Mouse (Mus musculus): ENCODE data around the gene Polr2e. TPM values are rescaled to one million over a fixed set of nuclear protein-coding genes. Genes with fewer than 3 reads are reported as not detected.

The Polr2e gene
- polyA plus RNA-seq, 1 experiment from 2014 or later, result 261 TPM

DNA sequence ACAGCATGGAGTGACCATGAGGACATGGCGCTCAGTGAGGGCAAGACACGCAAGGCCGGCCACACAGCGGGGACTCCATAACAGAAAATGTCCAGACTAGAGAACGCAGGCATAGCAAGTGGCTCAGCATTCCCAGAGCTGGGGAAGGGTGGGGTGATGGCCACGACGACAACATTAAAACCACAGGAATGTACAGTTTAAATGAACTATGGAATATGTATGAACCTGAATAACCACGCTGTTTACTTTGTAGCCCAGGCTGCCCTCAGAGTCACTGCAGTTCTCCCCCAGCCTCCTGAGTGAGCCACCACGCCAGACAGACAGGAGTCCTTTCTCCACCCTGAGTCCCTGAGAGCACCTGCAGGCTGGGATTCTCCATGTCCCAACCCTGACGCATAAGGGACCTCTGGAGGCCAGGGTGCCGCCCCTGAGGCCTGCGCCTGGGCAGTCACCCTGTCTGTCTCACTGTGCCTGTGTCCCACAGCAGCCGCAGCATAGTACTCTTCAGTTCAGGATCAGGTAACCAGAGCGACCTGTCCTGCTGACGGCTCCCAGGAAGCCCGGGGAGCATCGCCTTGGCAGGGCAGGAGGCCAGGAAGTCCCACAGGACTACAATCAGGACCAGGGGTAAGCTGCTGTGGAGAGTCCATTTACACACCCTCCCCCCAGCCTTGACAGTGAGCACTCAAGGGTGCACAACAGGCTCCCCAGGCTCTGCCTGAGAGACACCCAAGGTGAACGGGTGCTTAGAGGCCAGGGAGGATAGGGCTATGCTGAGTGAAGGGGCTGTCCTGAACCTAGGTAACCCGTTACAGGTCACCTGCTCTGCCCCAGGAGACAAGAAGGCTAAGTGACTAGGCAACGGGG is 33.3 kb upstream of the Polr2e start:
- H3K27me3 ChIP-seq (ENCODE audit: insufficient read depth, poor library complexity, severe bottlenecking), result peaks cover 4% of the 10 kb centered on the region; the same call in 1 of the 2 replicates
- DNase-seq (ENCODE audit: low spot score), result no peak
- peak overlapping the region; percentile 50 for H3K27ac ChIP-seq
- no peak overlapping the region for H3K4me3 ChIP-seq
- H3K36me3 ChIP-seq, result peaks cover 13% of the 10 kb centered on the region; the same call in 1 of the 2 replicates
- 82% methylated on average over 20 of the region's 20 CpGs for WGBS
- no peaks in the 10 kb centered on the region for H3K9me3 ChIP-seq
- H3K4me1 ChIP-seq (replicated peaks), result peaks cover 52% of the 10 kb centered on the region

DNA sequence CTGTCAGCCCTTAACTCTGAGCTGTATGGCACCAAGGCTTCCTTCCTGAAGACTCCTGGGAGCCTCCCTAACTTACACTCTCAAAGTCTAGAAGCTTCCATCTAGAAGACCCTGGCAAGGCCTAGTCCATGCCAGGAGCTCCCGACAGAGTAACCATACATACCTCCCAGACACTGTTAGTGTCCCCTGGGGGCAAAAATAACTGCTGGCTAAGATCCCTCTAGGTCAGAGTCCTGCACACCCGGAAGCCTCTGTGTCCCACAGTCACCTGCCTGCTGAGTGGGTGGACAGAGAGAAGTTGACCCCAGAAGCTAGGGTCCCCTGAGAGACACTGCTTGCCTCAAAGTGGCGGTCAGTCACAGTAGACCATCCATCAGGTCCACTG is 31.9 kb upstream of the Polr2e start:
- peaks cover 19% of the 10 kb centered on the region for H3K36me3 ChIP-seq
- H3K27ac ChIP-seq, result peak overlapping the region; percentile 9; the same call in 1 of the 2 replicates
- no peak overlapping the region for H3K4me3 ChIP-seq
- no peak for DNase-seq (ENCODE audit: low spot score)
- 81% methylated on average over 3 of the region's 3 CpGs for WGBS
- peaks cover 52% of the 10 kb centered on the region for H3K4me1 ChIP-seq (replicated peaks)
- peaks cover 4% of the 10 kb centered on the region; the same call in 1 of the 2 replicates for H3K27me3 ChIP-seq (ENCODE audit: insufficient read depth, poor library complexity, severe bottlenecking)
- no peaks in the 10 kb centered on the region for H3K9me3 ChIP-seq

DNA sequence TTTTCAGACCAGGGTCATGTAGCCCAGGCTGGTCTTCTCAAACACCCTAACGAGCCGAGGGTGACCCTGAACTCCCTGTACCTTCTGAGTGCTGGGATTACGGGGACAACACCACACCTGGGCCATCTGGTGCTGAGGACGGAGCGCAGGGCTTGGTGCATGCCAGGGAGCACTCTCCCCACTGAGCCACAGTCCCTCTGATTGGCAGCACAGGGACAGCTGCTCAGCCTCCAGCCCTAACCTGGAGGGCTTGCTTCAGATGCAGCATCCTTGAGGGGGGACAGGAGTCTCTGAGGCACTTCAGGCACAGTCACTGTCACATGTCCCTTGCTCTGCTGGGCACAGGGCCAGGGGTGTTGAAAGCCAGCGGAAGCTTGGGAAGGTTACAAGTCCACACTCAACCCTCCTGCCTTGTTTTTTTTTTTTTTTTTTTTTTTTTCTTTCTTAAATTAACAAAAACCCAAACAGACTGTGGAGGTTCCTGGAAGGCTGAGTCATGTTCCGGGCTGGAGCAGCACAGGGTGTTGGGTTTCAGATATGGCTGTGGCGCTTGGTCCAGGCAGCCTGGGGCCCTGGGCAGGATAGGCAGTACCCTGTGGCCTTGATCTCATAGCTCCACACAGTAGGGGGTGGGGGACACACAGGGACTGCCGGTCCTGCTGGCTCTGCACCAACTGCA is 31.4 kb upstream of the Polr2e start:
- Histone ChIP-seq H3K4me3 (peak overlapping the region; percentile 11; the same call in 1 of the 2 replicates), H3K9me3 (no peaks in the 10 kb centered on the region), H3K36me3 (peaks cover 23% of the 10 kb centered on the region), H3K27ac (peak overlapping the region; percentile 67), H3K4me1 (replicated peaks) (peaks cover 49% of the 10 kb centered on the region), H3K27me3 (ENCODE audit: insufficient read depth, poor library complexity, severe bottlenecking) (peaks cover 4% of the 10 kb centered on the region; the same call in 1 of the 2 replicates)
- no peak for DNase-seq (ENCODE audit: low spot score)
- WGBS, result 68% methylated on average over 9 of the region's 9 CpGs

DNA sequence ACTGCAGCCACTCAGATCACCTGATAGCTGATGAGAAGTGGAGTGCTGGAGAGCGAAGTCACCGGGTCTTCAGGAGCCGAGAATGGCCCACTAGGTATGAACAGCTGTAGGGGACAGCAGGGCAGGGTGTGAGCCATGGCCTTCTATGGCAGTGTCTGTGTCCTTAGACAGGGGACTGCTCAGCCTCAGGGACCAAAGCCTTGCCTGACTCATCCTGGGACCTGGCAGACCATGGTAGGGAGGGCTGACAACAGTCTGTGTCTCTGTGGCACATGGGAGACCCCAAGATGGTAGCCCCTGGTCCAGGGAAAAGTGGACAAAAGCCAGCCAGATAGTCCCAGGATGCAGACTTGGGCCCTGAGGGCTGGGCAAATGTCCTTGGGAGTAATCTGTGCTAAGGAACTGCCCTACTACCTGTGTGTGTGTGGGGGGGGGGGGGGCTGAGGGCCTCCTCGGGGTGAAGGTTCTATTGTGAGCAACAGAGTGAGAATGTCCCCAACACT is 30.4 kb upstream of the Polr2e start:
- peaks cover 2% of the 10 kb centered on the region; the same call in 1 of the 2 replicates for H3K27me3 ChIP-seq (ENCODE audit: insufficient read depth, poor library complexity, severe bottlenecking)
- H3K4me1 ChIP-seq (replicated peaks), result peaks cover 39% of the 10 kb centered on the region
- H3K4me3 ChIP-seq, result no peak overlapping the region
- H3K36me3 ChIP-seq, result peaks cover 27% of the 10 kb centered on the region
- 88% methylated on average over 4 of the region's 4 CpGs for WGBS
- no peak for DNase-seq (ENCODE audit: low spot score)
- H3K27ac ChIP-seq, result no peak overlapping the region
- no peaks in the 10 kb centered on the region for H3K9me3 ChIP-seq

DNA sequence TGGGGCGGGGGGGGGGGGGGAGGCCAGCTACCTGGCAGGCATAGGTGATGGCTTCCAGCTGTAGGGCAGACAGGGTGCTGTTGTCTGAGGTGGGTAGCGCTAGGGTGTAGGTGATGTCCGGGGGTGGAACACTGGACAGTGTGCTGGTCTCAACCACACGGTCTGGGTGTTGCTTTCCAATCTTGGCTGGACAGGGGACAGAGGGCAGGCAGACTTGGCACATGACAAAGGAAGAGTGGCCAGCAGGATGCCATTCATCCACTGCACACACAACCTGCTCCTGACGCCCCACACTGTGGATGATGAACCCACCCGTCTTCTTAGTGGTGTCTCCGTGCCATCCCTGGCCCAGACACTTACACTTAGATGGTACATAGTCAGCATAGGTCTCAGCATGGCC is 29.7 kb upstream of the Polr2e start:
- peaks cover 34% of the 10 kb centered on the region for H3K36me3 ChIP-seq
- H3K27me3 ChIP-seq (ENCODE audit: insufficient read depth, poor library complexity, severe bottlenecking), result no peaks in the 10 kb centered on the region
- peaks cover 31% of the 10 kb centered on the region for H3K4me1 ChIP-seq (replicated peaks)
- 89% methylated on average over 6 of the region's 7 CpGs for WGBS
- H3K27ac ChIP-seq, result no peak overlapping the region
- H3K9me3 ChIP-seq, result no peaks in the 10 kb centered on the region
- DNase-seq (ENCODE audit: low spot score), result no peak
- no peak overlapping the region for H3K4me3 ChIP-seq

DNA sequence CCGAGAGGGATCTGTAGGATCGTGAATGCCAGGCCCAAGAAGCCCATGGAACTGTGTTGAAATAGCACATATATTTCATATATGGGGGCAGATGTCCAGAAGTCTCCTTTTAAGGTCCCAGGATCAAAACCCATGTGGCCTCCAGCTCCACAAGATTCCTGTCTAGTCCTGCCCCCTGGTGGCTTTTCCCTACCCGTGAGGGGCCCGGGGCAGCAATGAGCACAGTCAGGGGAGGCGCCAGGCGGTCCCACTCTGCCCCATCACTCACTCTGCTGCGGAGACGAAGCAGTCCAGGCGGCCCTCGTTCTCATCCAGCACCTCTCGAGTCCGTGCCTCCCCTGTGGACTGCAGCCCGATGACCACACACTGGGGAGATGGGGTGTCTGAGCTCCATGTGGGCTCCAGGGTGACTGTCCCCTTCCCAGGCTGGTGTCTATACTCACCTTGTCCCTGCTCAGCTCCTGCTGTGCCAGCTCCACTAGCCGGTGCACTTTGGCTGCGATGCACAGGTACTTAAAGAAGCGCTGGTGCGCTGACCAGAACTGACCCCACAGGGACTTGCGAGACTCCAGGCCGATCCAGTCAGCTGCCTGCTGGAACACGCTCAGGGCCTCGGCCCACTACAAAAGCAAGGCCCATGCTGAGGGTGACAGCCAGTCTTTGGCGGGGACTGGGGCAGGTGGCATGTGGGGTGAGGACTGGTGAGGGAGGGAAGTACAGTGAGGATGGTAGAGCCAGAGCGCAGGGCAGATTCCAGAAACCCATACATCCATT is 24.5 kb upstream of the Polr2e start:
- no peak for DNase-seq (ENCODE audit: low spot score)
- H3K4me3 ChIP-seq, result no peak overlapping the region
- no peak overlapping the region for H3K27ac ChIP-seq
- H3K27me3 ChIP-seq (ENCODE audit: insufficient read depth, poor library complexity, severe bottlenecking), result no peaks in the 10 kb centered on the region
- H3K9me3 ChIP-seq, result no peaks in the 10 kb centered on the region
- WGBS, result 73% methylated on average over 23 of the region's 23 CpGs
- H3K36me3 ChIP-seq, result peaks cover 74% of the 10 kb centered on the region
- no peaks in the 10 kb centered on the region for H3K4me1 ChIP-seq (replicated peaks)

DNA sequence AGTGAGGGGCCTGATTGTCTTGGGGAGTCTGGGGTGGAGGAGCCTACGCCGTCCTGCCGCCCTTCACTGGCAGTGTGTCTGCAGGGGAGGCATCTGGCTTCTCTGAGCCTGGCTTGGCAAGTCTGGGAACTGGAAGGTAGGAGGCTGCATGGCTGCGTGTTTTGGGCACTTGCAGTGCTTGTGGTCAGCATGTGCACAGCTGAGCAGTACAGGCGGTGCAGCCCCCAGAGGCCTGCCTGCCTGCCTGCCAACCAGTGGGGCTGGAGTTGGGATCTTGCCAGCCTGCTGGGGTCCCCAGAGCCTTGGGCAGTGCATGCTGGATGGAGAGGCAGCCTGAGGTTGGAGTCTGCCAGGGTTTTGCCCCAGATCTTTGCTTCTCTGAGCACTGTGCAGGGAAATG is 23.5 kb upstream of the Polr2e start:
- Histone ChIP-seq H3K4me1 (replicated peaks) (0 out of 2 replicates have a peak, but pooled peaks cover 2% of the 10 kb centered on the region), H3K27ac (0 out of 2 replicates have a peak overlapping the region, but pooled peaks have one; percentile 46), H3K4me3 (no peak overlapping the region), H3K27me3 (ENCODE audit: insufficient read depth, poor library complexity, severe bottlenecking) (no peaks in the 10 kb centered on the region), H3K9me3 (no peaks in the 10 kb centered on the region), H3K36me3 (peaks cover 82% of the 10 kb centered on the region)
- no peak for DNase-seq (ENCODE audit: low spot score)
- 87% methylated on average over 5 of the region's 5 CpGs for WGBS

DNA sequence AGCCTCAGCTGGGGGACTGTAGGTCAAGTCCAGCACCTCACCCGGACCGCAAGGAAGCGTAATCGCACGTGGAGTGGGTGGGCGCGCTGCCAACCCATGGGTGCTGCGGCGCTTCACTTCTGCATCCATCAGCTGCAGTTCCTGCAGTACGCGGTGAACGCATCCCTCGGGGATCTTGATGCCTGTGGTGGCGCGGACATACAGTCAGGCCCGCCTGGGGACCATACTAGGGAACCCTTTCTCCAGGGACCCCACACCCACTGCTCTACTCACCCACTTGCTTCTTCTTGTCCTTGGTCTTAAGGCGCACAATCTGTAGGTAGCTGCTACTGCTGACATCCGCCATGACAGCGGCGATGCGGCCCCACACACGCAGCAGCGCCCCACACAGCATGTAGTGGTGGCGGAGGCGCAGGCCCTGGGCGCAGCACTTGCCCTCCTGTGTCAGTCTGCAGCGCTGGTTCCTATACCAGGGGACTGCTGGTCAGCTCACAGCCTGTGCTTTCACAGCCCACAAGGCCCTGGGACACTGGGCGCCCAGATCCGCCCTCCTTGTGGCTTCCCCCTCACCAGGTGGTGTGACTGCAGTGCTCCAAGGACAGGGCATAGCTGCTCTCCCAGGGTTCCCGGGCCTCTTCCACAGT is 18.2 kb upstream of the Polr2e start:
- no peak for DNase-seq (ENCODE audit: low spot score)
- H3K27ac ChIP-seq, result no peak overlapping the region
- no peaks in the 10 kb centered on the region for H3K27me3 ChIP-seq (ENCODE audit: insufficient read depth, poor library complexity, severe bottlenecking)
- H3K9me3 ChIP-seq, result no peaks in the 10 kb centered on the region
- 79% methylated on average over 30 of the region's 30 CpGs for WGBS
- peaks cover 76% of the 10 kb centered on the region for H3K36me3 ChIP-seq
- H3K4me1 ChIP-seq (replicated peaks), result peaks cover 37% of the 10 kb centered on the region
- peak overlapping the region; percentile 13; the same call in 1 of the 2 replicates for H3K4me3 ChIP-seq

DNA sequence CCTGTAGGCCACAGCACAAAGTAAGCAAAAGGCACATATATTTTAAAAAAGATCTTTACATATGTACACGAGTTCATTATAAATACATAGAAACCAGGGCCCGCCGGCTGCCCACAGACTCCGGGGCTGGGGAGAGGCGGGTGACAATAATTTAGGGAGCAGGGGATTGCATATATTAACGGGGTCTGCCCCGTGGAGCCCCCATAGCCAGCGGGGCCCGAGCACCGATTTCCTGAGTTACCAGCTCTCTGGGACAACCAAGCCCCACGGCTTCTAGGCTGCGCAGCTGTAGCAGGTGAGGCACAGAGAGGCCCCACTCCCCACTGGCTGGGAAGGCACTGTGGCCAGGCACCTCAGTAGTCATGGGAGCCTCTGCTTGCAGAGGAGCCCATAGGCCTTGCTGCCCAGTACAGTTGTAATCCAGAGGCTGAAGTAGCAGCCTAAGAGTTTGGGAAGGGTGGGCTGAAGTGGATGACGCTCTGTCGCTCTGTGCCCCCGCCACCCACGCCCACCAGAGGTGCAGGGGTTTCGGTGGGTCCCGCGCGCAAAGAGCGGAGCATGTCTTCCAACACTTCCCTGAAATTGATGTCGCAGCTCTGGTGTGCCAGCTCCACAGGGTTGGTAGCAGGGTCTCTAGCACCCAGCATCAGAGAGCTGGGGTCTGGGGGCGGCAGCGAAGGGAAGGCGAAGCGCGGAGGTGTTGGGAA is 17.5 kb upstream of the Polr2e start:
- WGBS, result 89% methylated on average over 27 of the region's 27 CpGs
- Histone ChIP-seq H3K27me3 (ENCODE audit: insufficient read depth, poor library complexity, severe bottlenecking) (no peaks in the 10 kb centered on the region), H3K4me3 (no peak overlapping the region), H3K36me3 (peaks cover 69% of the 10 kb centered on the region), H3K9me3 (no peaks in the 10 kb centered on the region), H3K27ac (no peak overlapping the region), H3K4me1 (replicated peaks) (peaks cover 44% of the 10 kb centered on the region)
- DNase-seq (ENCODE audit: low spot score), result no peak

DNA sequence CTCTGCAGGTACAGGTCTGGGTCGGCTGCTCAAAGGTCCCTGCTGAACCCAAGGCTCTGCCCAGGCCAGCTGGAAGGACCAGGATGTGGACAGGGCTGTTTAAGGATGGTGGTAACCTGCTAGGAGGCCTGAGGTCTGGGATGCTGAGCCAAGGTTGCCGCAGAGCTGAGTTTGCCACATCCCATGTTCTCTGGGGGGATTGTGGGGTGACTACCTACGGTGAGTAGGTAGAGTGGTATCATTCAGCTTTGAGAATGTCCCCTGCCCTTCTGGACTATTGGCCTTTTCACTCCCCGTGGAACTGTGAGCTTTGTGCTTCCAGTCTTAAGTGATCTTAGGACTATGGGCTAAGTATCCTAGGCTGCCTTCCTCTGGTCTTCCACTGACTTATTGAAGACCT is 16.9 kb upstream of the Polr2e start:
- Histone ChIP-seq H3K36me3 (peaks cover 63% of the 10 kb centered on the region), H3K4me1 (replicated peaks) (peaks cover 50% of the 10 kb centered on the region), H3K27ac (no peak overlapping the region), H3K4me3 (no peak overlapping the region), H3K9me3 (no peaks in the 10 kb centered on the region), H3K27me3 (ENCODE audit: insufficient read depth, poor library complexity, severe bottlenecking) (no peaks in the 10 kb centered on the region; the same call in 1 of the 2 replicates)
- 90% methylated on average over 4 of the region's 4 CpGs for WGBS
- DNase-seq (ENCODE audit: low spot score), result no peak

DNA sequence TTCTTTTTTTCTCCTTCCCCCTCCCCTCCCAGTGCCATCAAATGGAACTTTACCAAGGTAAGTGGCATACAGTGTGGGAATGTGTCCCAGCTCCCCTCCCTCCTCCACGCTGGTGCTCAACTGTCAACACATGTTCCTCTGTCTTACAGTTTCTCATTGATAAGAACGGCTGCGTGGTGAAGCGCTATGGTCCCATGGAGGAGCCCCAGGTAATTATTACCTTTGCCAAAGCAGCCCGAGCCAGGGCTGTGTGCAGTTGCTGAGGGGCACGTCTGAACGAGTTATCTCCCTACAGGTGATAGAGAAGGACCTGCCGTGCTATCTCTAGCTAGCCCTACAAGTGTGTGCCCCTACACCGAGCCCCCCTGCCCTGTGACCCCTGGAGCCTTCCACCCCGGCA is 16.3 kb upstream of the Polr2e start:
- Histone ChIP-seq H3K4me1 (replicated peaks) (peaks cover 56% of the 10 kb centered on the region), H3K36me3 (peaks cover 57% of the 10 kb centered on the region), H3K9me3 (no peaks in the 10 kb centered on the region), H3K27ac (no peak overlapping the region), H3K4me3 (peak overlapping the region; percentile 96; the same call in 1 of the 2 replicates), H3K27me3 (ENCODE audit: insufficient read depth, poor library complexity, severe bottlenecking) (peaks cover 4% of the 10 kb centered on the region; the same call in 1 of the 2 replicates)
- DNase-seq (ENCODE audit: low spot score), result no peak
- WGBS, result 93% methylated on average over 10 of the region's 10 CpGs
